Mouse (Mus musculus): ENCODE results near the gene Ftl1. TPM values are rescaled to one million over a fixed set of nuclear protein-coding genes. Genes with fewer than 3 reads are reported as not detected.
"Not testable (repeated sequence)": the region's sequence is repeated elsewhere in the genome, so short reads cannot be mapped to it uniquely, and the experiment has no call there.

Ftl1 gene
- total RNA-seq, 1 experiment from 2014 or later: 599 TPM

- ATAC-seq (replicated peaks in 1 of 2; ENCODE audit: insufficient read depth in 1 of 2, low FRiP score in 2 of 2, low TSS enrichment in 1 of 2, low read depth in 1 of 2, poor library complexity in 2 of 2, severe bottlenecking in 2 of 2): peak; percentile 56 to 72; a peak in 2 of 4 replicates
Measured at GRCm38 (mm10) chr7:45481374-45481927, 21.8 kb upstream of the Ftl1 start, which contains the start of gene Tulp2. Gene Tulp2 (plus strand): TSS chr7:45481877.

DNA sequence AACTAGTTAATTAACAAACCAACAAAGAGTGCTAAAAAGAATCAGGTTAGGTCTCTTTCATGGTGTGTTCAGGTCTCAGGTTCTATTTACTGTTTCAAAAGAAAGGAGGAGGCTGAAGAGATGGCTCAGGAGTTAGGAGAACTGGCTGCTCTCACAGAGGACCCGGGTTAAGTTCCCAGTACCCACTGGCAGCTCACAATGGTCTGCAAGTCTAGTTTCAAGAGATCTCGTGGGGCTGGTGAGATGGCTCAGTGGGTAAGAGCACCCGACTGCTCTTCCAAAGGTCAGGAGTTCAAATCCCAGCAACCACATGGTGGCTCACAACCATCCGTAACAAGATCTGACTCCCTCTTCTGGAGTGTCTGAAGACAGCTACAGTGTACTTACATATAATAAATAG, 20.6 kb upstream of the Ftl1 start:
- ATAC-seq (replicated peaks in 1 of 2; ENCODE audit: insufficient read depth in 1 of 2, low FRiP score in 2 of 2, low TSS enrichment in 1 of 2, low read depth in 1 of 2, poor library complexity in 2 of 2, severe bottlenecking in 2 of 2): not testable (repeated sequence)

GRCm38 (mm10) chr7:45478774-45479173, 19.1 kb upstream of the Ftl1 start:
- ATAC-seq (replicated peaks in 1 of 2; ENCODE audit: insufficient read depth in 1 of 2, low FRiP score in 2 of 2, low TSS enrichment in 1 of 2, low read depth in 1 of 2, poor library complexity in 2 of 2, severe bottlenecking in 2 of 2): no peak

- peak in 1 of 2 experiments; percentile 68; a peak in 1 of 4 replicates for ATAC-seq (replicated peaks in 1 of 2; ENCODE audit: insufficient read depth in 1 of 2, low FRiP score in 2 of 2, low TSS enrichment in 1 of 2, low read depth in 1 of 2, poor library complexity in 2 of 2, severe bottlenecking in 2 of 2)
Measured at GRCm38 (mm10) chr7:45477003-45477402, 17.3 kb upstream of the Ftl1 start.

GRCm38 (mm10) chr7:45476453-45476852, 16.8 kb upstream of the Ftl1 start:
- no peak for ATAC-seq (replicated peaks in 1 of 2; ENCODE audit: insufficient read depth in 1 of 2, low FRiP score in 2 of 2, low TSS enrichment in 1 of 2, low read depth in 1 of 2, poor library complexity in 2 of 2, severe bottlenecking in 2 of 2)

DNA sequence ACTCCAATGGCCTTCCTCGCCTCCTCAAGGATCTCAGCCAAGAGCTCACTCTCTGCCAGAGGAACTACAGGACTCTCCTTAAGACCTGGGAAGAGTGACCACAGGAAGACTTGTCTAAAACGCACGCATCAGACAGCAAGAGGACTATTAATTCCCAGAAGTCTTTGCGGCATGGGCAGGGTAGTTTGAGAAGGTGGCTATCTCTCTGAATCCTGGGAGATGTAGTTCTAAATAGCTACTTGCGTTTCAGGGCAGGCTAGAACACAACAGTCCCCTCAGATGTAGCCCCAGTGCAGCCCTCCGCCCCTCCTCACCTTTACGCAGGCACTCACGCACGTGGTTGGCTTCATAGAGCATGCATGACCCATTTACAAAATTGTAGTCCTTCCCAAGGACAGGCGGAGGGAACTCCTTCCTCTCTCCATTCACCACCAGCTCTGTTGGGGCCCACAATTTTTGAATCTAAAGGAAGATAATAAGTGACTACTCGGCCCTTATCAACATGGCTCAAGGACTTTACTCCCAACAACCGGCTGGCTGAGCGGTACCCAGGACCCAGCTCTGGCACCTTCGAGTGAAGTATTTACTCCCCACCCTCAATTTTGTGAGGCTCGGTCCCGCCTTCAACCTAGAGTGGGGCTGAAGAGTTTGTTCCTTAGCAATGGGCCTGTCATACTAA, 15.7 kb upstream of the Ftl1 start:
- no peak for ATAC-seq (replicated peaks in 1 of 2; ENCODE audit: insufficient read depth in 1 of 2, low FRiP score in 2 of 2, low TSS enrichment in 1 of 2, low read depth in 1 of 2, poor library complexity in 2 of 2, severe bottlenecking in 2 of 2)

DNA sequence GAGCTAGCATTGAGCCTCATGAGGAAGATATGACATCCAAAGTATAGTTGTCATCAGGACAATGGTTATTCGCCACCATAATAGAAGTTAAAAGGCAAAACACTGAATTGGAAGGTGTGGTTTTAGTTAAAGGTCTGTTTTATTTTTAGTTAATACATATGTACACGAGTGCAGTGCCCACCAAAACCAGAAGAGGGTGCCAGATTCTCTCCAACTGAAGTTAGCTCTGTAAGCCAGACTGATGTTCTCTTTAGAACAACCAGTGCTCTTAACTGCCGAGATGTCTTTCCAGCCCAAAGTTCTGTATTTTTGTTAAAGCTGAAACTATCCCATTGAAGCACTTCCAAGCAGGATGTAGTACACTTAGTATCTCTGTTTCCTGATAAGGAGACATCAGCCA, 11.2 kb upstream of the Ftl1 start:
- peak; percentile 53 to 68; a peak in 3 of 4 replicates for ATAC-seq (replicated peaks in 1 of 2; ENCODE audit: insufficient read depth in 1 of 2, low FRiP score in 2 of 2, low TSS enrichment in 1 of 2, low read depth in 1 of 2, poor library complexity in 2 of 2, severe bottlenecking in 2 of 2)

GRCm38 (mm10) chr7:45467090-45467670, 7.5 kb upstream of the Ftl1 start:
- ATAC-seq (replicated peaks in 1 of 2; ENCODE audit: insufficient read depth in 1 of 2, low FRiP score in 2 of 2, low TSS enrichment in 1 of 2, low read depth in 1 of 2, poor library complexity in 2 of 2, severe bottlenecking in 2 of 2): 0 out of 4 replicates have a peak, but pooled peaks of 1 of the 2 experiments have one; percentile 3

DNA sequence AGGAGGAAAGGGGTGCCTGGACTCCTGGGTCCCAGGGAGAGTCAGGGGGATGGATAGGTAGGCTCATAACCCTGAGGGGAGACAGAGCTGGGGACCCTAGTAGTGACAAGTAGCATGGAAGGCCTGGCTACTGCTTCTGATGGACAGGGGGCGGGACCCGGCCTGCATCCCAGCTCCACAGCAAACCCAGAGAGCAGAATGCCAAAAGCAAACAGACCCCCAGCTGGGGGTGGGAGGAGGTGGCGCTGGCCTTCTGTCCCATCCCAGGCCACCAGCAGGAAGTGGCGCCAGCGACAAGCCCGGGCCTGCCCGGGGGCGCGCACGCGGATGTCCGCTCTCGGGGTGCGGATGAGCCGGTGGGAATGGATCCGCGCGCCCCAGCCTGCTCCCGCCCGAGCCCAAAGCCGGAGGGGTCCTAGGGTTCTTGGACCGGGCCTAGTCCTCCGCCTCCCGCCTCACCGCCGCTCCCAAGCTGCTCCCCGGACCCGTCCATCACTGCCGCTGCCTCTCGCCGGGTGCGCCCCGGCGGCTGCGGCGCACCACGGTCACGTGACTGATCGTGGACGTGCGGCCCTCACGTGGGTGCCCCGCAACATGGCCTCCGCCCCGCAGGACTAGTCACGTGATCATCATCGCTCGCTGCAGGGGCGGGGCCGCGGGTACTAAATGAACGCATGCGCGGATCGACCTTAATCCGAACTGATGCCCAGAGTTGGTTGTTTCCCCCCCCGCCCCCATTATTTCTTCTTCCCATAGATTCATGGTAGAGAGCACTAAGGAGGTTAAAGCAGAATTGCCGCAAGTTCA, 6.8 kb upstream of the Ftl1 start, which contains the start of gene Bax:
Gene Bax (minus strand): TSS at position 616 of the 807 bp plus-strand sequence.
- ATAC-seq (replicated peaks in 1 of 2; ENCODE audit: insufficient read depth in 1 of 2, low FRiP score in 2 of 2, low TSS enrichment in 1 of 2, low read depth in 1 of 2, poor library complexity in 2 of 2, severe bottlenecking in 2 of 2): peak; percentile 70 to 79

DNA sequence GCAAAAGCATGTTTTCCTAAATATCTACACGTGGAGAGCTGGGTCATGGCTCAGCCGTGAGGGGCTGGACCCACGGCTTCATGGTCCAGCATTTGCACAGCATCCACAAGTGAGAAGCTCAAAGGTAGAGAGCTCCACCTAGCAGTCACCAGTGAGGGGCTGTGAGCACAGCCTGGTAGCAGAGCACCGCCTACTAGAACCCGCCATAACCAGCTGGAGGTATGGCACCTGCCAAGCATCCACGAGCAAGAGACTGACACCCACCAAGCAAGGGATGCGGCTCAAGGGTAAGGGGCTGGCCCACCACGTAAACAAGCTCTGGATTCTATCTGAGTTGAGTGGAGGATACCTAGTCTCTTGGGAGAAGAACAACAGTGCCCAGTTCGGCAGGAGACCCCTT, 5.9 kb upstream of the Ftl1 start:
- ATAC-seq (replicated peaks in 1 of 2; ENCODE audit: insufficient read depth in 1 of 2, low FRiP score in 2 of 2, low TSS enrichment in 1 of 2, low read depth in 1 of 2, poor library complexity in 2 of 2, severe bottlenecking in 2 of 2): no peak

DNA sequence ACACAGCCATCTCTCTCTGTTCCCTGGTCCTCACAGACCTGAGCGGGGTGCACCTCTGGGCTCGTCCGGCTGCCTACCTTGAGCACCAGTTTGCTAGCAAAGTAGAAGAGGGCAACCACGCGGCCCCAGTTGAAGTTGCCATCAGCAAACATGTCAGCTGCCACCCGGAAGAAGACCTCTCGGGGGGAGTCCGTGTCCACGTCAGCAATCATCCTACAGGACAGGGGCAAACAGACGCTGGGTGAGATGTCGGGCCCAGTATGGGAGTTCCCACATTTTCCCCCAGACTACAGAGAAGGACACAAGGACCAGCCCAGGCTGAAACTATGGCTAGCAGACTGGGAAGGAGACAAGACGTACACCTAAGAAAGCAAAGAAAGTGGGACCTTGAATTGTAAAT, 5.4 kb upstream of the Ftl1 start:
- ATAC-seq (replicated peaks in 1 of 2; ENCODE audit: insufficient read depth in 1 of 2, low FRiP score in 2 of 2, low TSS enrichment in 1 of 2, low read depth in 1 of 2, poor library complexity in 2 of 2, severe bottlenecking in 2 of 2): no peak

GRCm38 (mm10) chr7:45463987-45464778, 4.5 kb upstream of the Ftl1 start:
- no peak for ATAC-seq (replicated peaks in 1 of 2; ENCODE audit: insufficient read depth in 1 of 2, low FRiP score in 2 of 2, low TSS enrichment in 1 of 2, low read depth in 1 of 2, poor library complexity in 2 of 2, severe bottlenecking in 2 of 2)

- ATAC-seq (replicated peaks in 1 of 2; ENCODE audit: insufficient read depth in 1 of 2, low FRiP score in 2 of 2, low TSS enrichment in 1 of 2, low read depth in 1 of 2, poor library complexity in 2 of 2, severe bottlenecking in 2 of 2): not testable (repeated sequence)
Measured at GRCm38 (mm10) chr7:45462868-45463267, 3.2 kb upstream of the Ftl1 start.

GRCm38 (mm10) chr7:45462325-45462724, 2.6 kb upstream of the Ftl1 start:
- no peak for ATAC-seq (replicated peaks in 1 of 2; ENCODE audit: insufficient read depth in 1 of 2, low FRiP score in 2 of 2, low TSS enrichment in 1 of 2, low read depth in 1 of 2, poor library complexity in 2 of 2, severe bottlenecking in 2 of 2)

- no peak for ATAC-seq (replicated peaks in 1 of 2; ENCODE audit: insufficient read depth in 1 of 2, low FRiP score in 2 of 2, low TSS enrichment in 1 of 2, low read depth in 1 of 2, poor library complexity in 2 of 2, severe bottlenecking in 2 of 2)
Measured at GRCm38 (mm10) chr7:45461781-45462180, 2.1 kb upstream of the Ftl1 start.

GRCm38 (mm10) chr7:45461326-45461725, 1.6 kb upstream of the Ftl1 start:
- ATAC-seq (replicated peaks in 1 of 2; ENCODE audit: insufficient read depth in 1 of 2, low FRiP score in 2 of 2, low TSS enrichment in 1 of 2, low read depth in 1 of 2, poor library complexity in 2 of 2, severe bottlenecking in 2 of 2): no peak

- peak; percentile 61 to 70 for ATAC-seq (replicated peaks in 1 of 2; ENCODE audit: insufficient read depth in 1 of 2, low FRiP score in 2 of 2, low TSS enrichment in 1 of 2, low read depth in 1 of 2, poor library complexity in 2 of 2, severe bottlenecking in 2 of 2)
Measured at GRCm38 (mm10) chr7:45460860-45461314, 1.2 kb upstream of the Ftl1 start.

Data from hematopoietic stem cell, adult 5-6 weeks (primary cell).